Mouse (Mus musculus) midbrain, postnatal 0 days (tissue): ENCODE measurements around the gene Zbtb16. TPM values are rescaled to one million over a fixed set of nuclear protein-coding genes. Genes with fewer than 3 reads are reported as not detected.

Source experiments
- ATAC-seq: fragments of 200-750 bp; cut with Nextera tagmentation; 2 replicates; pipeline ENCODE4 v1.8.0; 2017; ENCODE audit warnings: moderate number of reproducible peaks, mild to moderate bottlenecking, moderate TSS enrichment, moderate library complexity; ENCODE audit not compliant: low FRiP score
- DNase-seq: peaks from one replicate; pipeline ENCODE4 v3.0.0-alpha.2; 2015; ENCODE audit warnings: low spot score
- H3K27ac ChIP-seq: fragments of 300-500 bp; sonication (generic); 2 replicates; pipeline ENCODE4 v1.5.1; 2014; ENCODE audit warnings: low read depth, mild to moderate bottlenecking, low read length, mixed read lengths
- H3K27me3 ChIP-seq: fragments of 300-500 bp; sonication (generic); 2 replicates; pipeline ENCODE4 v1.6.1; 2014; ENCODE audit warnings: low read length, control low read depth, mixed read lengths; ENCODE audit not compliant: insufficient read depth
- H3K36me3 ChIP-seq: fragments of 300-500 bp; sonication (generic); 2 replicates; pipeline ENCODE4 v1.6.1; 2014; ENCODE audit warnings: low read length, control low read depth, mixed read lengths; ENCODE audit not compliant: insufficient read depth
- H3K4me1 ChIP-seq: fragments of 300-500 bp; sonication (generic); 2 replicates; pipeline ENCODE4 v1.6.1; 2014; ENCODE audit warnings: mild to moderate bottlenecking, control low read depth, antibody characterized with exemption, low read length, mixed read lengths; ENCODE audit not compliant: insufficient read depth
- H3K4me2 ChIP-seq: fragments of 300-500 bp; sonication (generic); 2 replicates; pipeline ENCODE4 v1.6.1; 2014; ENCODE audit warnings: low read depth, mild to moderate bottlenecking, low read length, mixed read lengths; ENCODE audit not compliant: poor library complexity, severe bottlenecking
- H3K4me3 ChIP-seq: fragments of 300-500 bp; sonication (generic); 2 replicates; pipeline ENCODE4 v1.5.1; 2014; ENCODE audit warnings: low read depth, mild to moderate bottlenecking, low read length, moderate library complexity
- H3K9ac ChIP-seq: fragments of 300-500 bp; sonication (generic); replicated peaks from 2 replicates; pipeline ENCODE4 v1.6.1; 2014; ENCODE audit warnings: mild to moderate bottlenecking, low read length, moderate library complexity, mixed read lengths; ENCODE audit not compliant: poor library complexity, severe bottlenecking
- H3K9me3 ChIP-seq: fragments of 300-500 bp; sonication (generic); 2 replicates; pipeline ENCODE4 v1.6.1; 2016; ENCODE audit warnings: low read length, control low read depth
- CTCF ChIP-seq: IDR thresholded peaks from 2 replicates; pipeline ENCODE4 v1.5.1; 2016; ENCODE audit warnings: antibody characterized with exemption, mild to moderate bottlenecking
- WGBS: fragments of 180-500 bp; shearing (Covaris S2); extraction: QIAGEN DNeasy Blood & Tissue Kit; methylation state at CpG from one replicate; pipeline ENCODE4 v1.1.7; 2014; 5-methylcytosine and 5-hydroxymethylcytosine counted together
- polyA plus RNA-seq: library from polyadenylated mRNA; unstranded; fragments of >200 nt; fragmentation: Nextera tagmentation; extraction: Ambion mirVana; gene quantifications from 2 replicates; pipeline ENCODE4 v1.2.1, GENCODE M21; 2015
- total RNA-seq: library from RNA; depleted of rRNA; stranded (reverse); fragments of >200 nt; gene quantifications from 2 replicates; pipeline ENCODE4 v1.2.3, GENCODE M21; 2014

Gene Zbtb16
- total and polyA plus RNA-seq, 2 experiments from 2014 or later, result 6.1 to 8.3 TPM

DNA sequence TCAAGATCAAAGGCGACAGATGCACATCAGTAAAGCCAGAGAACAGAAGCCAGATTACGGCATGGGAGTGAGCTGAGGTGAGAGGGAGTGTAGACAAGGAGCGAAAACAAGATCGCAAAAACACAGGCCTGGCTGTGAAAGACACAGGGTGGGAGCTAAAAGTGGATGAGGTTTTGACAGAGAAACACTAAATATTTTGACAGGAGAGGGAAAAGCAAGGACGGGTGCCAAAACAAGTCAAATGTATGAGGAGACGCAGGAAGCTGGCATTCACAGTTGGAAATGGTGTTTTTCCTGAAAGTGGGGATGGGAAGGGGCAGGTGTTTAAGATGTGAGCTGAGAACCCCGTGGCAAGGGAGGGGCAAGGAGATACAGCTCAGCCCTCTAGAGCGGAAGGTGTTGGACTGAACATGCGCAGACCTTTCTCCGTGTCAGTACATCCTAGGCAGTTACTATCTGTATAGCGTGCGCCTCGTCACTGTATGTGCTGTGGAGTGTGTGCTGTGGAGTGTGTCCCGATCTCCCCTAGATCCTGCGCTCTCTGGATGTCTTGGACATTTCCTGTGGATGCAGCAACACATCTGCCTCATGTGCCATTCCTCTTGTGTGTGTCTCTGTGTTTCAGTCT, 197.7 kb downstream of the Zbtb16 start:
- Histone ChIP-seq H3K36me3 (no peaks in the 10 kb centered on the region), H3K27ac (no peak overlapping the region), H3K27me3 (no peaks in the 10 kb centered on the region), H3K9ac (no peak overlapping the region), H3K4me1 (no peaks in the 10 kb centered on the region), H3K4me3 (no peak overlapping the region), H3K9me3 (no peaks in the 10 kb centered on the region), H3K4me2 (no peak overlapping the region)
- DNase-seq (no peak), ATAC-seq (no peak)
- no peak for TF ChIP-seq CTCF
- WGBS, result 63% methylated on average over 15 of the region's 15 CpGs

DNA sequence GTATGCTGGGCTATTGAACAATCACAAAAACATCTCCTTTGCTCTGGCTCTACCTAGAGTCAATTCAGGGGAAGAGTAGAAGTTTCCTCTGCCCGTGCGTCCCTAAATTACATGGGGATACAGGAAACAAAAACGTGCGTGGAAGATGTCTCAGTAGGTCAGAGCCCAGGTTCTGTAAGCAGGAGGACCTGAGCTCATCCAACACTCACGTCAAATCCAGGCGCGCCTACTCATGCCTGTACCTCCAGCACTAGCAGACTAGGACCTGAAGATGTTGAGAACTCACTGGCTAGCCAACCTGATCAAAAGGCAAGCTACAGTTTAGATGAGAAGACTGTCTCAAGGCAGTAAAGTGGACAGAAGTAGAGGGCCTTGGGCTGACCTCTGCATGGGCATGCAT, 198.9 kb downstream of the Zbtb16 start:
- no peak for TF ChIP-seq CTCF
- Histone ChIP-seq H3K27me3 (no peaks in the 10 kb centered on the region), H3K4me2 (no peak overlapping the region), H3K9ac (no peak overlapping the region), H3K36me3 (no peaks in the 10 kb centered on the region), H3K4me1 (no peaks in the 10 kb centered on the region), H3K4me3 (no peak overlapping the region), H3K9me3 (no peaks in the 10 kb centered on the region), H3K27ac (no peak overlapping the region)
- ATAC-seq, result no peak
- WGBS, result 91% methylated on average over 7 of the region's 7 CpGs
- no peak for DNase-seq

DNA sequence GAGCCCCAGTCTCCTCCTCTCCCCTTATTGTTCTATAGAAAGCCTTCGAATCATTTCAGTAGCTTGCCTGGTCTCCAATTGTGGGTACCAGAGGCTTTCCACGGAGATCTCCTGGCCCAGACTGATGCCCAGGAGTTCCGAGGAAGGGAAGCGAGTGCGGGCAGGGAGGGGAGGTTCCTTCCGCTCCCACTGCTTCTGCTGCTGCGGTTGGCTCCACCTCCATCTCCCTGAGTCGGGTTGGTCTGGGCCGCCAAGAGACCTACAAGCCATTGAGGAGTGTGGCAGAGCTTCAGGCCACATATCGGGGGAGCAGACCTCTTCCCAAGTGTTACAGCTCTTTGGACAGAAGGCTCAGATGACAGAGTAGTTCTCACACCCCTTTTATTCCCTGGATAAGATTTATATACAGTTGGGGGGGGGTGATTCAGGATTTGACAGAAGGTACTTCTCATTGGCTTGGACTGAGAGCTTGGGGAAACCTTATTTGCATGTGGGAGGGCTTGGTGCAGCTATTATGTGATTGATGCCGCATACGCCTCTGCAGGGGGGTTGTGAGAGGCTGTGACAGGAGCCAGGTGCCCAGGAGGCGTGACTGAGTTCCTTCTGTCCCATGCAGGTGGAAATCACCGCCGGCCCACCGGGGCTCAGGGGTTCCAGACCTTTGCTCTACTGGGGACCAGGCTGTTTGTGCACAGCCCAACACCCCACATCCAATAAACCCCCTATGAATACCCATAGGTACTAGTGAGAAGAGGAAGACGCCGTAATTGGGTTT, 200.3 kb downstream of the Zbtb16 start:
- H3K4me1 ChIP-seq, result no peaks in the 10 kb centered on the region

DNA sequence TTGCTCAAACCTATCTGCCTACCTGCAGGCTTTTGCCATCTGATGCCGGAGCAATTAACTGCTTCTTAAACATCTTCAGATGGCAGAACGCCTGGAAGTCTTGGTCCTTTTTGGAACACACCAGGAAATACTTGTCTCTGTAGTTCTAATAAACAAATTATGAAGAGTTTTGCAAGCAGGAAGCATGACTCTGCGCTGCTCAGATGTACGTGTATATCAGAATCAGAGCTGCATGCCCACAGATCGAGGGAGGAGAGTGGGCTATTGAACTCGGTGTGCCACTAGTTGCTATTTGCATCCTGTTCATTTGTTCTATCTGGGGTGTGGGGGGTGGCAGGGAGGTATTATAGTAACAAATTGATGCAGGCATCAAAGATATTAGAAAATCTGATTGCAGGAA, 202.9 kb downstream of the Zbtb16 start:
- ATAC-seq (no peak), DNase-seq (no peak)
- H3K9me3 ChIP-seq, result no peaks in the 10 kb centered on the region
- H3K4me1 ChIP-seq, result no peaks in the 10 kb centered on the region
- no peak overlapping the region for H3K4me2 ChIP-seq
- no peak for TF ChIP-seq CTCF
- WGBS, result 78% methylated on average over 6 of the region's 6 CpGs
- no peaks in the 10 kb centered on the region for H3K27me3 ChIP-seq
- no peak overlapping the region for H3K4me3 ChIP-seq
- no peaks in the 10 kb centered on the region for H3K36me3 ChIP-seq
- H3K27ac ChIP-seq, result no peak overlapping the region
- H3K9ac ChIP-seq, result no peak overlapping the region

More for the DNA sequence above, 200.3 kb downstream of the Zbtb16 start:
- Histone ChIP-seq H3K9me3 (no peaks in the 10 kb centered on the region), H3K36me3 (no peaks in the 10 kb centered on the region), H3K27me3 (no peaks in the 10 kb centered on the region), H3K4me2 (no peak overlapping the region), H3K4me3 (no peak overlapping the region), H3K27ac (no peak overlapping the region), H3K9ac (no peak overlapping the region)
- no peak for ATAC-seq
- no peak for DNase-seq
- 47% methylated on average over 18 of the region's 18 CpGs for WGBS
- no peak for TF ChIP-seq CTCF

DNA sequence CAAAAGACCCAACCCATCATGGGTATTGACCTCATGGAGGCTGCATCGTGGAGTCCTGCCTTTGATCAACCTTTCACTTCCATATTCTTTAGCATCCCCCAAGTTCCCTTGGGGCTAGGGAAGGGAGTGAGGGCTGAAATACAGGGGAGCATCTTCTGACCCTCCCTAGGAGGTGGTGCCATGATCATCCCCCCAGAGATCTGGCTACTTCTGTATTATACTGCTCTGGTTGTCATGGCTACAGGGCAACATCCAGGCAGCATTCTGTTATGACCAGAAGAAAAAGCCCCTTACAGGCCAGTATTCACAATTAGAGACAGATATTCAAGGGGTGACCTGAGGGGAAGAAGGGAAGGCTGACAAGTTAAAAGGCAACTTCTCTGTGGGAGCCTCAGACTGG, 216.8 kb downstream of the Zbtb16 start:
- Histone ChIP-seq H3K36me3 (no peaks in the 10 kb centered on the region), H3K4me3 (no peak overlapping the region), H3K4me2 (no peak overlapping the region), H3K27ac (no peak overlapping the region), H3K9me3 (no peaks in the 10 kb centered on the region), H3K9ac (peak overlapping the region; percentile 33; the same call in 1 of the 2 replicates), H3K27me3 (no peaks in the 10 kb centered on the region), H3K4me1 (no peaks in the 10 kb centered on the region)
- DNase-seq (peak; percentile 23), ATAC-seq (no peak)
- WGBS, result 59% methylated on average over 1 of the region's 1 CpGs
- TF ChIP-seq CTCF, result no peak

DNA sequence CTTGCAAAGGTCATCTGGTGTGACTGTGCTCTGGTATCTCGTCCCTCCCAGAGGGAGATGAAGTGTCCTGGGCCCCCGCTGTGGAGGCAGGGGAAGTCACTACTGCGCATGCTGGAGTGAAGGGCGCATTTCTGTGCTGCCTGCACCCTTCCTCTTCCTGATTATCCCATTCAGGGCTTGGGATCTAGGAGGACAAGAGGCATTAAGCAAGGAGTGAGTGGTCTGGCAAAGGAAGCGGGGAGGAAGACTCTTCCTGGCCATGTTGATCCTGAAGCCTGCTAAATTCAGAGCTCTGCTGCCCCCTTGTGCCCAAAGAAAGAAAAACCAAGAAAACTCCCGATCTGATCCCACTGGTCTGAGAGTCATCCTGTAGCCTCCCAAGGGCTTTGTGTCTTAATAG, 217.4 kb downstream of the Zbtb16 start:
- Histone ChIP-seq H3K9ac (no peak overlapping the region), H3K27ac (no peak overlapping the region), H3K4me3 (no peak overlapping the region), H3K9me3 (no peaks in the 10 kb centered on the region), H3K4me2 (peak overlapping the region; percentile 16), H3K4me1 (no peaks in the 10 kb centered on the region), H3K27me3 (no peaks in the 10 kb centered on the region), H3K36me3 (no peaks in the 10 kb centered on the region)
- TF ChIP-seq CTCF, result peak; percentile 87
- WGBS, result 25% methylated on average over 6 of the region's 6 CpGs
- DNase-seq, result peak; percentile 90
- peak; percentile 31; the same call in 1 of the 2 replicates for ATAC-seq
